Mouse (Mus musculus) spleen, adult 18-20 months (tissue): ENCODE results near the gene Rbmx2.
A peak's percentile ranks its signal among the peaks of the same experiment; 100 is the strongest.

ENCODE experiments used
- DNase-seq, 2 experiments: peaks; one replicate each; pipeline ENCODE4 v3.0.0; 2022; ENCODE audit warnings: mixed read lengths in 2 of 2

Gene Rbmx2

DNA sequence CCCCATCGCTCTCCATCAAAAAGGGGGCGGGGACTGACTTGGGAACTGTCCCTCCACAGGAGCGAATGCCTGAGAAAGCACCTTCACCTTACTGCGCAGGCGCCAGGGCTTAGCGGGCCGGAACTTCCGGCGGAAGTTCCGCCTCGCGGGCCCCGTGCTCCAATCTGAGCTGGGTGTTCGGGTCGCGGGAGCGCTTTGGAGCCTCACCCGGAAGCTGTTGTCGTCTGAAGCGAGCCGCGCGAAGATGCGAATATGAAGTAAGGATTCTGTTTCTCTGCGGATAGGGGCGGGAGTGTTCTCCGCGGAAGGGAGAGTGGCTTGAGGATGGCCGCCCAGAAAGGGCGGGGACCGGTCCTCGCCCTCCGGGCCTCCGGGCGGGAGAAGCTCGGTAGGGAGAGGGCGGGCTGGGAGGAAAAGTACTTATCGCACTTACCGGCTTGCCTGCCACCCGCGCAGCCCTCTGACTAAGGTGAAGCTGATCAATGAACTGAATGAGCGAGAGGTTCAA is at the start of gene Rbmx2:
TSS of gene Rbmx2 (plus strand) at position 141 of the 508 bp plus-strand sequence.
- DNase-seq, result peak; percentile 78 to 79

DNA sequence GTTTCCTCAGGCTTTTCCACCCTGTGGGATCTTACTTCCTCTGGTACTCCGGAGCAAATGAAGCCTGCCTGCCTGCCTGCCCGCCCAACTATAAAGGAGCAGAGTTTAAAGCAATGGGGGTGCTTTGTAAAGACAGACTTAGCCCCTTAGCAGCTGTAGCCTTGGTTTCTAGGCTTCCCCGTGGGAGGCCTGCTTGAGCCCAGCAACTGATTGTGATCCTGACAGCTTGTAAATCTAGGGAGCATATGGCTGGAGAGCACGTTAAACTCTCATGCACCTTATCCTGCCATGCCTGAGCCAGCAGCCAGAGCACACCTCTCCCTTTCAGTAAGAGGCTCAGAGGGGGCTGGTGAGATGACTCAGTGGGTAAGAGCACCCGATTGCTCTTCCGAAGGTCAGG is 28.0 kb upstream of the Rbmx2 start:
- no peak for DNase-seq

DNA sequence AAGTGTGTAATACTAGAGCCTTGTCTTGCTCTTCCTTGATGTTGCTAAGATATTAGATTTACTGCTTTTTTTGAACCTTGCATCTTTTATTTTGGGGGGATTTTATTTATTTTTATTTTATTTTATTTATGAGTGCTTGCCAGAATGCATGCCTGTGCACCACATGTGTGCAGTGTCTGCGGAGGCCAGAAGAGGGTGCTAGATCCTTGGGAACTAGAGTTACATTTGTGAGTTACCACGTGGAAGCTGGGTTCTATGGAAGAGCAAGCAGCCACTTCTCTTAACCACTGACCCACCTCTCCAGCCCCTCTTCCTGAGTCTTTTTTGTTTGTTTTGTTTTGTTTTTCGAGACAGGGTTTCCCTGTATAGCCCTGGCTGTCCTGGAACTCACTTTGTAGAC is 25.2 kb upstream of the Rbmx2 start:
- DNase-seq, result no peak

DNA sequence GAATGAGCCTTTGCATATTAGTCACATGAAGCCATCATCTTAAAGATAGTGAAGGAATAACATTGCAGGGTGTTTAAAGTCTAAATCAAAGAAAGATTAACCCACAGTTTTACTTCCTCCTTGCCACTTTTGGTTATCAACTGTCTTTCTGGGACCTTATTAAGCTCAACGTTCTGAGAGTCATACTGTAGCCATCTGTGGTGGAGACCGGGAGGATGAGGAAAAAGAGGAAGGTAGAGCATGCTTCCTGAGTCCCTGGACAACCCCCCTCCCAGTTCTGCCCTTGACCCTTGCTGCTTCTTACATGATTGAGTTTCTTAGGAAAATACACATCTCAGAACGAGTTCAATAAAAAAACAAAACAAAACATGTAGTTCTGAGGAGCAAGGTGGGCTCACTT is 23.1 kb upstream of the Rbmx2 start:
- DNase-seq, result no peak

DNA sequence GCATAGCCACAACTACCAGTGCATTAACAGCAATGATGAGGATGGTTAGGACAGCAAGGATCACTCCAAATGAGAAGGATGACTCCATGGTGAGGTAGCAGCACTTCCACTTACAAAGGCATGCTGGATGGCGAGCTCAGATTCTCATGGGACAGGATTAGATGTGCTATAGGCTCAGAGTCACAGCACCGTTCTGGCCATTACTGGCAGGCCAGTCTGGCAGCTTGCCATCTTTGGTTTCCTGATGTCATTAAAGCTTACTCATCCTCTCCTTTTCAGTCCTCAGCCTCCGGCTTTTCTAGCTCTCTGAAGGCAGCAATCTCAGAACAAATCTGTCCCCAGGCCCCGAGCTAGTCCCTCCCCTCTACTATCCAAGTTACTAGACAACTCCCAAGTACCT is 20.6 kb upstream of the Rbmx2 start, which contains the start of gene Gpr119:
TSS of gene Gpr119 (minus strand) at position 308 of the 400 bp plus-strand sequence.
- no peak for DNase-seq

DNA sequence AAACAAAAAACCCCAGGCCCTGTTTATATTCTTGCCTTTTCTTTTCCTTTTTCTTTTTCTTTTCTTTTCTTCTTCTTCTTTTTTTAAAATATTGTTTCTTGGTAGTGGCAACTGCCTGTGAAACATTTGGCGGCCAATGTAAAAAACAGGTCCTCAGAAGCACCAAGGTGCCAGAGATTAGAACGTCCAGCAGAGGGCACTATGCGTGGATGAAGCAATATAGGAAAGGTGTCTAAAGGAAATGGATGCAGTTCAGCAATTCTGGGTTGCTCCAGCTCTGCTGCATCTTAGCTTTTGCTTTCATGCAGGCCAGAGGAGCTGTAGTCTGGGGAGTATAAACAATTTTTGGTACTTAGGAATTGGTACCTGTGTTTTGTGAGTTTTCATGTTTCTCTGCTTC is 11.4 kb upstream of the Rbmx2 start:
- peak in 1 of 2 experiments; percentile 39 for DNase-seq

DNA sequence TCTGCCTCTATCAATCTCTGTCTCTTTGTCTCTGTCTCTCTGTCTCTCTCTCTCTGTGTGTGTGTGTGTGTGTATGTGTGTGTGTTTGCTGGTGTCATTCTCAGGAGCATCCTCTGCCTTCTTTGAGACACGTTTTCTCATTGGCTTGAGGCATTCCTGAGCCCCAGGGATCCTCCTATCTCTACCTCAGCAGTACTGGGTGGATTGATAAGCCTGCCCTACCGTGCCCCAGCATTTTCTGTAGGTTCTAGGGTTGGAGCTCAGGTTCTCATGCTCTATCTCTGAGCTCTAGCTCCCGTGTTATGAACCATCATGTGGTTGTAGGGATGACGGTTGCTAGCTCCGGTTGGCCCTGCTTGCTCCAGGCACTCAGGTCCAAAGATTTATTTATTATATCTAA is 10.9 kb upstream of the Rbmx2 start:
- DNase-seq, result no peak

DNA sequence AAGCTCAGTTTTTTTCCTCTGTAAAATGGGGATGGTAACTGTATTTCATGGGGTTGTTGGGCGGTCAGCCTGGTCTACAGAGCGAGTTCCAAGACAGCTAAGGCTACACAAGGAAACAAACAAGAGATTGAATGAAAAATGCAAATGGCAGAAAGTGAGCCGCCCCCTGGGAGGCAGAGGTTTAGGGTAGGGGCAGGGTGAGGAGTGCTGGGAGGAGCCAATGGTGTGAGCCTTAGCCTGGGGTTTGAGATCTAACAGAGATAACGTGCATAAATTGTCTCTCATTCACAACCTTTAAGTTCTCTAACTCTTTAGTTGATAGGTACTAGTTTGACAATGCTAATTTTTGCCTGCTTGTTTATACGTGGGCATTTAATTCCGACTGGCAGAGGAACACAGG is 344 bp upstream of the Rbmx2 start:
- no peak for DNase-seq

DNA sequence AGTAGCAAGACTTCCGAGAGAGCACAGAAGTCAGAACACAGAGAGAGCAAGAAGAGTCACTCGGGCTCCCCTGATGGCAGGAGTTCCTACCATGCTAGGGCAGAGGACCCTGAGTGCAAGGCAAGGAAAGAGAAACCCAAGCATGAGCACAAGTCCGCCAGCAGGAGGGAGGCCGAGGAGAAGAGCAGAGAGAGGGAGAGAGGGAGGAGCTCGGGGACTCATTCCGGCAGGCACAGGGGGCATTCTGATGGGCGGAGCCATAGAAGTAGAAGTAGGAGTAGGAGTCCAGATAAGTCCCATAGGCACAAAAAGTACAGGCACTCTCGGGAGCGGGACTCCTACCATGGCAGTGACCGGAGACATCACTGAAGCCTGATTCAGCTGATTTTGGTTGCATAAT is 14.9 kb downstream of the Rbmx2 start:
- no peak for DNase-seq

DNA sequence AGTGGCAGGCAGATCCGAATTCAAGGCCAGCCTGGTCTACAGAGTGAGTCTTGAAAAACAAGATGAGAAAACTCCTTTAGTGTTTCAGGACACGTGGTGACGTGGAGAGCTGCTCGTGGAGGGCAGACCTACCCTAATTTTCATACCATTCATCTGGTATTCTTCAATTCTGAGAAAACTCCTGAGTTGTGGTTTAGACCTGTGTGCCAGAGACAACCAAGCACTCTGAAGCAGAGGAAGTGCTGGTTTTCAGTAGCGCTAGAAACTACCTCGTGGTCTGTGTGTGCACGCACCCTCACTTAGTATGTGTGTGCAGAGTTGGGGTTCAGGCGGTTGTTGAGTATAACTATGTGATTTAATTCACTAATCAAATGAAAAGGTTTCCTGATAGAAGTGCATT is 18.0 kb downstream of the Rbmx2 start:
- no peak for DNase-seq

DNA sequence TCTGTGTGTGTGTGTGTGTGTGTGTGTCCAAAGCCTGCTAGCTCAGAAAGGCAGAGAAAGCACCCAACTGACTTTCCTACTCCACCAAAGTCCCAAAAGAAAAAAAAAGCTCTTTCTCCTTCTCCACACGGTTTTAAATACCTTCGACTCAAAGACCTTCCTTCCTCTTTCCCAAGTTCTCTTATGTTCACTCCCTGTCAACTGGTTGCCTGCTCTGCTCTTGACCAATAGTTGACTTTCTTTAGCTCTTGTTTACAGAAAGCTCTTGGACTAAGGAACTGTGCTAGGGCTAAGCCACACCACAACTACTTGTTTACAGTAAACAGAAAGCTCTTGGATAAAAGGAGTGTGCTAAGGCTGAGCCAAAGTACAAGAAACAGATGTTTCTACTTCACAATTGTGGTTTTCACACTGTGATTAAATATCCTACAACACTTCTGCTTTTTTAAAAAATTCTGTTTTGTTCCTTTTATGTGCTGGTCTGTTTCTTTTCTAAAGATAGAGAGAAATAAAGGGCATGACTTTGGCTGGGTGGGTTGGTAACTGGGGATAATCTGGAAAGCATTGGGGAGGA is 60.0 kb downstream of the Rbmx2 start:
- no peak for DNase-seq
